Mouse (Mus musculus) erythroid progenitor cell, adult 5-6 weeks (primary cell): ENCODE measurements around the gene Shb. TPM values are rescaled to one million over a fixed set of nuclear protein-coding genes. Genes with fewer than 3 reads are reported as not detected.

Source experiments
- ATAC-seq: replicated peaks from 2 replicates; pipeline ENCODE4 v1.8.0; 2016; ENCODE audit warnings: moderate number of reproducible peaks, mild to moderate bottlenecking, moderate TSS enrichment, inconsistent platforms; ENCODE audit not compliant: poor library complexity, low FRiP score, severe bottlenecking
- total RNA-seq, 2 experiments: library from RNA; stranded (forward) in 1 of 2; stranded (reverse) in 1 of 2; fragments of 150-400 nt in 1 of 2; fragments of 186-747, 209-891 nt in 1 of 2; gene quantifications; 2 replicates each; pipeline versions ENCODE4 v1.2.3 to v1.2.4; 2015 to 2017; ENCODE audit warnings: low replicate concordance in 2 of 2

Gene Shb
- total RNA-seq, 2 experiments from 2014 or later = 1.3 to 6.5 TPM

DNA sequence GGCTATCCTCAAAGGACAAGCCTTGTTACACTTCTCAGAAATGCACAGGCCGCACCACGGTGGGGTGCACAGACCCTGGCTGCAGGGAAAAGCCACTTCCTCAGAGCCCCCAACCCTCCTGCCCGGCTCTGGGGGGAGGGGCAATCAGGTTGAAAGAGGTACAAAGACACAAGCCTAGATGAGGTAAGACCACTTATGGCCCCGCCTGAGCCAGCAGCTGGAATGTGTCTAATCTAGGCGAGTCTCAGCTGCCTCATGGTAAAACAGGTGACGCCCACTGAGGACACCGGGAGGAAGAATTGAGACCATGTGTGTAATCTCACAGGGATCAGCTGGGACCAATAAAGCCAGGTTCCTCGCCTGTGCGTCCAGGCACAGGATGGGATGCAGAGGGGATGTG is 25.2 kb downstream of the Shb start:
- ATAC-seq = no peak

GRCm38 (mm10) chr4:45506613-45507012 is 25.7 kb downstream of the Shb start:
- no peak for ATAC-seq

DNA sequence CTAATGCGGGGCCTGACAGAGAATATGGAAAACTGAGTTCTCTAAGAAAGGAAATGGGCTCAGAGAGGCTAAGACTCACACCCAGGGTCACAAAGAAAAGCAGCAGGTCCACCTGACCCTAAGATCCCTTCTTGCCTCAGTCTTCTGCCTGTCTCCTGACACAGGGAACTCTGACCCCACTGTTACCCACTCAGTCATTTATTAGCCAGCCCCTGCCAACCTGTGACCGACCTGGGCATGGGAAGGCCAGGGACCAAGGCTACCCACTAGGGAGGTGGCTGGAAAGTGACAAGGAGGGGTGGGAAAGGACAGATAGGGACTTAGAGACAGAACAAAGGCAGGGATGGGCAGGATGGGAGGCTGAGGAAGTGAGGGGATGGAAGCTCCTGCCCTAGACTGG is 26.6 kb downstream of the Shb start:
- no peak for ATAC-seq

DNA sequence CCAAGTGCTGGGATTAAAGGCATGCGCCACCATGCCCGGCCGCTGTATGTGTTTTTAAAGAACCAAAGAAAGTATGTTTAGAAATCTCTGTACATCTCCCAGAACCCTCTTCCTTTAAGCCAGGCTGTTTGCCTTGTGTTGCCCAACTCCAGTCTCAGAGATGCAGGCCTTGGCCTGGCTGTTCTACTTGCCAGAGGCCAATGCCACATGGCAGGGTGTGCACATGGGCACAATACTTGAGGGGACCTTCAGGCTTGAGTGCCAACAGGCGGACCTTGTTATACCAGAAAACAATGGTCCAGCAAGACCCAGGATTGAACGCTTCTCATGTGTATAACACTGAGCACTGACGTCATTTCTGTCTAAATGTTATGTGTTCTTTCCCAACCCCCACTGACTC is 27.1 kb downstream of the Shb start:
- ATAC-seq = no peak

DNA sequence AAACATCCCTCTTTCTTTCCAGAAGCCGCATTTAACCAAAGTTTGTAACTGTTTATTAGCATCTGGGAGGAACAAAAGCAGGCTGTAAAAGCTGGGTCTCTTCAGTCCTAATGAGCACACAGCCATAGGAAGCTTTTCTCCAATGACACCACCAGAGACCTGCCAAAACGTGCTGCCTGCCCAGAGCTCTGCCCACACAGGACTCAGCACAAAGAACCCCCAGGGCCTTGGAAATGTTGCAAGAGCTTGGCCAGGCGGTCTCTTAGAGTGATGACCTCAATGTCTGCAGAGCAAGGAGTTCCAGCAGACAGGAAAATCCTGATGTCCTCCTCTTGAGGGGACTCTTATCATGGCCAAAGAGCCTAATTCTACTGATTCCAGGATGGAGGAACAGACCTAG is 28.5 kb downstream of the Shb start:
- ATAC-seq = no peak

DNA sequence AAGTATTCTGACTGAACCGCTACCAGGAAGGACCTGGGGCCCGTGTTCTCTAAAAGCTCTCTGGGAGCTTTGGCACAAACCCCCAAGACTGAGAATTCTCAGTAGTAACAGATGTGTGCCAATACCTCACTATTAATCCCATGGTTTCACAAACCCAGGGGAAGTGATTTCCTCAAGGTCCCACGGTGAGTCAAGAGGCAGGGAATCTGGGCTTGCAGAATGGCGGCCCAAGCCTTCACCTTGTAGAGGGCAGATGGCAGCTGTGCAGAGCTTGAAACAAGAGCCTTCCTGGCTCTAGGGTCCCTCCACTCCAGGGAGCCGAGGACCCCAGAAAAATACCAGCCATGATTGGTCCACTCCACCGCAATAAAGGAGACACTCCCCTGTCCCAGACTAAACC is 28.9 kb downstream of the Shb start:
- no peak for ATAC-seq

DNA sequence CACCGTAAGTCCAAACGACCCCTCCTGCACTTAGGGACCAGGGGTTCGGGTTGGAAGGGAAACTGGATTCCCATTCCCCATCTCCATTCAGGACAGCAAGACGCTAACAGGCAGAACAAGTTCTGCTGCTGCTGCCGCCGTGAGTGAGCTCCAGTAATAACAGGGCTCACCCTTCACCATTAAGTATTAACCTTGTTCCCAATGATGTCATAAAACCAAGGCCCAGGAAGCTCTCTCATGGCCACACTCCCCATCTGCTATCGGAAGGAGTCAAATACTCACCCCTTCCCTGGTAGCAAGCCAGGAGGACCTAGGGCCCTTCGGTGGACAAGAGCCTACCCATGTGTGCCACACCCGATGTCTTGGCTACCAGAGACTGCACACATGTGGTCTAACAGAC is 30.3 kb downstream of the Shb start:
- no peak for ATAC-seq

- no peak for ATAC-seq
Measured at GRCm38 (mm10) chr4:45500381-45500780, 31.9 kb downstream of the Shb start.

DNA sequence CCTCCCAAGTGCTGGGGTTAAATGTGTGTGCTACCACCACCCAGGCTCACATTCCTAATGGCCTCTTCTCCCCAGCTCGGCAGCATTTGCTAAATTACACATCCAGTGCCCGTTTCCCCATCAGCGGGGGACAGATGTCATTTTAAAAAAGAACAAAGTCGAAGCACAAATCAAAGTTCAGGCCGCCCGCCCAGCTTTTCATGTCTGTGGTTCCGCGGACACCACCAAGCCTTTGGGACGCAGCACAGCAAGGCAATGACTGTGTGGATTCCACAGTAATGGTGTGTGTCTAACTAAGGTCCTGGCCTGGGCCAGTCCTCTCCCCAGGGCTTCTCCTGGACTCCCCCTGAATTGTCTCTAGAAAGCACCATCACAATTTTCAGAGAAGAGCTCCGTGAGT is 32.7 kb downstream of the Shb start:
- ATAC-seq = no peak

DNA sequence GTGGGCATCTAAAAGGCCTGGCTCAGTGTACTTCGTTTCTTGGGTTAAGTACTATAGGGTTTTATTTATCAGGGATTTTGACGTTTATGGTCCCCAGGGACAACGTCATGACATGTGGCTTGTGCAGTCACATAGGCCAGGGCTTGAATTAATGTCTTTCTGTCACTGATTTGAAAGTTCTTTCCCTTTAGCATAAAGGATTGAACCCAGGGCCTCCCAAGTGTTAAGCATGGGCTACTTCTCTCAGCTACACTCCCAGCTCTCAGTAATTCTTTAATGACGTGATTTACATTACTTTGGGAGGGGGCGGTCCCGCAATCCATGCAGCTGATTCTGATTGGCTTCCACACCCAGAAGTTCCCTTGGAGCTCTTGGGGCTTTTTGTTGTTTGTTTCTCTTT is 33.2 kb downstream of the Shb start:
- no peak for ATAC-seq

DNA sequence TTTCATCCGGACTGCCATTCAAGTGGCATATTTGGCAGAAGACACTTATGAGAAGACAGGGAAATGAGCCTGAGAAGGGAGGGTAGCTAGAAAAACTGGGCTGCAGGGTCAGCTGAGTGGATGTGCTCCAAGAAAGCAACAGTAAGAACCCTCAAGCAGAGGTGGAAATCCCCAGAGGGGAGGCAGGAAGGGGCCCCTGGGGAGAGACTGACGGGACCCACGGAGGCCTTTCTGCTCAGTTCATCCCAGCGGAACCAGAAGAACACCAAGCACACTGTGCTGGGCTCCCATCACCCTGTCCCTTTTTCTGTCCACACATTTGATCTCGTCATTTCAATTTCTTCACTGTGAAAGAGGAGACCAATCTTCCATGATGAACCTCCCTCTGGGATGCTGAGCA is 33.9 kb downstream of the Shb start:
- no peak for ATAC-seq

DNA sequence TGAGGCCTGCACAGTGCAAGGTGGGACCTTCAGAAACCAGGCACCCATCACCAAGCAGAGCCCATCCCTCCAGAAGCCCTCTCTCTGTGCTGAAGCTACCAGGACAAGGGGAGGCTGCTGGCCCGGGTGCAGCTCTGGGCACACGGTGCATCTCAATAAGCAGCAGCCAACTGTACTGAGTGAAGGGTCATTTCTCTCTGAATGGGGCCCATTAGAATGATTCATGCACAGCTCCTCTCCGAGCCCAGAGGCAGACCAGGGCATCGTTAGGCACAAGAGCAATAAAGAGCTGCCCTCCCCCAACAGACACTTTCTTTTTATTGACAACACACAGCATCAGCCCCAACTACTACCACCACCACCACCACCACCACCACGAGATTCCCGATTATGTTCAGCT is 35.0 kb downstream of the Shb start:
- ATAC-seq = no peak

GRCm38 (mm10) chr4:45495531-45496201 is 36.6 kb downstream of the Shb start:
- no peak for ATAC-seq

DNA sequence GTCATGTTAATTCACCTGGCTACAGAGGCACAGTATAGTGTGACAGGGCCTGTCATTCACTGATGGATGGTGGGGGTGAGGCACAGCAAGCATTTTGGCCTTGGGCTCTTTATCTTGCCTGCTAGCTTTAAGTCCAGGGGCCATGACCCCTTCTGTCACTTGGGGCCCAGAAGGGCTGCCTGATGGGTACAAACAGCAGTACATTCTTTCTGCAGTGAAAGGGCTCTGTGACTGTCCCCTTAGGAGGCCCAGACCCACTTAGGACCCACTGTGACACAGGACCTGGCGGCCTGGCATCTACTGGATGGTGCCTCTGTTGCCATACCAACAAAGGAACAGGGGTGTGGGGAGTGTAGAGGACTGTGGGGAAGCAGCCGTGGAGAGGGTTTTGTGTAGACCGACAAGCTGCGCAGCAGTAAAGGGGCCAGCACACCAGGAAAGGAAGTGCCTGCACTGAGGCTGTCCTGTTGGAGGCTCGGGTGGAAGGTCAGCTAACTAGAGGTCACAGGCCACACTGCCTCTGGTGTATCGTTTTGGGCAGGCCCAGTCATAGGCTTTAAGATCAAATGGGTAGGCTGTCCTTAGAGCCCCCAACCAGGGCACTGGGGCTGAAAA is 38.4 kb downstream of the Shb start:
- no peak for ATAC-seq

DNA sequence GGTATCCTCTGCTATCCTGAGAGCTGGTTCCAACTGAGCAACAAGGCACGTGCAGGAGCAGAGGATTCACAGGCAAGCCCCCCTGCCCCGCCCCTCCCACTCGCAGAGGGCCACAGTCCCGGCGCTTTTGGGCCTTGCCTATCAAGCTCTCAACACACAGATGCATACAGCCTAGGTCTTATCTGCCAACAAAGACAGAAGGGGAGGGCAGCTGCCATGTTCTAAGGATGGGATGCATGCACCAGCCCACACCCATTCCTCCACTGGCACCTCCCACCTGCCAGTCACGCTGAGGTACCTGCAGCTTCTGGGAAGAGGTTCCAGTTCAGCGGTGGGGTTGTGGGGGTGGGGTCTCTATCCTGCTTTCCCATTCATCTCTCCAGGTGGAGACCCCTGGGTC is 39.2 kb downstream of the Shb start:
- no peak for ATAC-seq

- no peak for ATAC-seq
Measured at GRCm38 (mm10) chr4:45492681-45493081, 39.6 kb downstream of the Shb start.

DNA sequence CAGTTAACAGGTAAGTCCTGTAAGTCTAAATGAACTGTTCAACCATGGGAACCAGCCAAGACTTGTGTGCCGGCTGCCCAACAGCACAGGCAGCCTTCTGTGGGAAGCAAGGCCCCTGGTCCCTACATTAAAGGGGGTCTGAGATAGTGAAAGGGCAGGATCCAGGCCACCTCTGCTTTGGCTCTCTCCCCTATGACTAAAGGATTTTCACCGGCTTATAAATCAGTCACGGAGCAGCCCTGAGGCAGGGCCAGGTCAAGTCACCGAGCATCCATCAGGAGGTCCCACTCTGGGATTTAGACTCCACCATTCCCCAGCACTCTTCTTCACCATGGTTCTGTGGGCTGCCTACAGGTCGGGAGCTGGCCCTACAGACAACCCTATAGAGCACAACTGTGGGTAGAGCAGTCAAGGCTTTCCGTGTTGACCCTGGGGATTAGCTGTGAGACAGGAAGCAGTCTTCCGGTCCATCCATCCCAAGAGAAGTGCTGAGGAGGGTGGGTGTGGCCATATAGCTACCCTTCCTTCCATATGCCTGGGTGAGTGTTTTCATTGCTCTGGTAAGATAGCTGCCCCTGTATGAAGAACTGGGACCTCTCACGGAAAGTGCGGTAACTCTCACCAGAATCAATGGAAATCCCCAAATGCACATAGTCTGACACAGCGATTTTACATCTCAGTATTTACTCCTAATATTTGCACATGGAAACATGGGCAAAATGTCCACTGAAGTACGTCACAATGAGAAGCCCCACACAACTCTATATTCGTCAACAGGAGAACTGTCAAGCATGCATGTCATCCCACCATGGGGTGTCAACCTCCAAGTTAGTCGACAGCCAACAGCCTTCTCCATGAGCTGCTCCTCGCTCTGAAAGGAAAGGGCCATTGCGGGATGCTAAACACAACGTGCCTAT is 40.3 kb downstream of the Shb start:
- no peak for ATAC-seq

GRCm38 (mm10) chr4:45491119-45491679 is 41.1 kb downstream of the Shb start:
- ATAC-seq = no peak

GRCm38 (mm10) chr4:45490036-45490752 is 42.1 kb downstream of the Shb start:
- ATAC-seq = no peak
